Mouse (Mus musculus): ENCODE results near the gene Met.

Met gene

DNA sequence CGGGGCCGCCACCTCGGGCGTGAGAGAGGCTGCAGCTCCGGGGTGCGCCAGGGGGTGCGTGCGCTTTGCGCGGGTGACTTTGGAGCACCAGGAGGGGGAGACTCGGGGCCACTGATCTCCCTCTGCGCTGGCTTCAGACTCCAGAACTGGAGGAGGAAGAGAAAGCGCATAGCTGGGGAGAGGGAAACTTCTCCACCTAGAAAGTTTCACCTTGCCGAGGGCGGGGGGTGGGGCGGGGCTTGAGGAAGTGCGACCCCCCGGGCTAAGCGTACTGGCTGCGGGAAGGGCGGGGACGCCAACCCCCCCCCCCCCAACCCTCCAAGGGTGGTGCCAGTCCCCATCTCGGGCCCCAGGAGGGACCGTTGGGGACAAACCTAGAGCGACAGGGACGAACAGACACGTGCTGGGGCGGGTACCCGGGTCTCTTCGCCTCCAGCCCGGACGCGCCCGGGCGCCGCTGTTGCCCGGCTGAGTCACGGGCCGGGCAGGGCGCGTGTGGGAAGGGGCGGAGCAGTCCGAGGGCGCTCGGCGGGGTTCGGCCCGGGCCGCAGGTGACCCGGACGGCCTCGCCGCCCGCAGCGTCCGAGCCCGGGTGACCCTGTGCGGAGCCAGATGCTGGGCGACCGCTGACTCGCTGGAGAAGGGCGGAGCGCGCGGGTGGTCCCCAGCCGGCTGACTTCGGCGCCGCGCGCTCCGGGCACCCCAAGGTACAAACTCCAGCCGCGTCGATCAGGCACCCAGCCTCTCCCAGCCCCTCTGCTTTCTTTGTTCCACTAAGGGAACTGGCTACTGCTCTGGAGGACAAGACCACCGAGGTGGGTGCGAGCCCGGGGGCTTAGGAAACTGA, at the start of gene Met:
TSS of gene Met (plus strand) at position 367 of the 847 bp plus-strand sequence.
- DNase-seq = peak; percentile 80

DNA sequence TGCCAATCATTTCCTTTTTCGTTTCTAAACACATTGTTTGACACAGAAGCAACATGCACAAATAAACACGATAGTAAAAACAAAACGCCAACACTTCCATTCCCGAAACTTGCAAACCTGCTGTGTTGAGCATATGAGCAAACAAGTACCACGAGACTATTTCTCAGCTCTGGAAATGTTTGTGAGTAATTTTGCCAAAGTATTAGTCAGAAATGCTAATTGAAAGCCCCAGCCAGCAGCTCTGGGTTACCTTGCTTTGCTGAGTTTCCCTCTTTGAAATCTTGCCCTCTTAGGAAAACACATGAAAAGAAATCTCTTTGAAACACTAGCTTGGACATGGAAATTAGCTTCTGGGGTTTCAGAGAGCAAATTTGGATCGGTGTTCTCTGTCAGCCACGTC, 45.4 kb upstream of the Met start:
- DNase-seq = no peak

DNA sequence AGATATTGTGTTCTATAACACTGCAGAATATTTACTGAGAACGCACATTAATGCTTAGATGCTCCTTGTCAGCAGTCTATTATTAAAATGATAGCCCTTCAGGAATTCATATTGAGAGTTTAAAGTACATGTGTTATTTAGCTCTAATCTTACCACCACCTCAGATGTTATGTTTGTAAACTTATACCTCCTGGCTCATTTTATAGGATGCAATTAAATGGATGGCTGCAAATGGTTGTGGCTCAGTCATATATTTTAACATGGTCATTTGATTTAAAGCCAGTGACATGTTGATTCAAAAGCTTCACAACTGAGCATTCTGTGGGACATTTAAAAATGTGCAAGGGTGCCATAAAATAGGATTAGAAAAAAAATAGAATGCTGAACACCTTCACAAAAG, 41.2 kb upstream of the Met start:
- DNase-seq = no peak

DNA sequence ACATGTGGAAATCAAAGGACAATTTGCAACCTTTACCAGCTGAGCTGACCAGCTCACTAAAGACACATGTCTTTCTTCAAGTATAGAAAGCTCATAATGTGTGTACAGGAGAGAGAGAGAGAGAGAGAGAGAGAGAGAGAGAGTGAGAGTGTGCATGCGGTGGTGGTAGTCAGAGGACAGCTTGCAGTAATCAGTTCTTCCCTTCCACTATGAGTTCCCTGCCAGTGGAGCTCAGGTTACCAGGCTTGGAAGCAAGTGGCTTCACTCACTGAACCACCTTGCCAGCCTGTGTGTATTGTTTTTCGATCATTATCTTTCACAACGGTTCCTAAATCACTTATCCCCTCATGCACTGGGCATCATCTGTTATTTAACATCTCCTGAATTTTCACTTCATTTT, 34.6 kb upstream of the Met start:
- no peak for DNase-seq

DNA sequence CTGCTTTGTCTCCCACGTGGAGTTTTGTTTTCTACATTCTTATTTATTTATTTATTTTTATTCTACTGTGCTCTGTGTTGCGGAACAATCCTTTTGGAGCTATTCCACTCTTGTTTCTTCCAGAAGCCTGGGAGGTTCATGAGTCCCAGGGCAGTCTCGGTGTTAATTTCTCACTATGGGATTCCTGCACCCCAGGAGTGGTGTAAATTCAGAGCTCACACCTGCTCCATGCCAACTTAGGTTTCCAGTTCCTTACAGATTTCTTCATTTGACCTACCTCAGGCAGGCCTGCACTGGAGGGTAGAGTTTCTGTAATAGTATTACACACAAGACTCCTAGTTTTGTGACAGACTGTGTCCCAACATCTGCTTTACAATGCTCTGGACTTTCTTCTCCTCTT, 34.0 kb upstream of the Met start:
- no peak for DNase-seq

DNA sequence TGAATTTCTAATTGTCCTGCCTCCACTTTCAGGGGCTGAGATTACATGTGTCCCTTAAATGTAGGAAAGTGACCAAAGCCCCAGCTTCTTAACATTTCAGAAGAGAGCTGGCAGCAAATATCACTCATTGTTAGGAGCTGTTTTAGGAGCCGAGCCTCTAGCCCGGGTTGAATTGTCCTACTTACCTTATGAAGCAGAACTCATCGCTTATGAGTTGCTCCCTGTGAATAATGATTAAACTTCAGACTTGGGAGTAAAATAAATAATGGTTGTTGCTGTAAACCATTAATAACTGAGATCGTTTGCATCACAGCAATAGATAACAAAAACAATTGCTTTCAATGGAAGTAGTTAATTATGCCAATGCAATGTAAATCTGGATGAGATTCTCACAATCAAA, 20.3 kb upstream of the Met start:
- DNase-seq = no peak

DNA sequence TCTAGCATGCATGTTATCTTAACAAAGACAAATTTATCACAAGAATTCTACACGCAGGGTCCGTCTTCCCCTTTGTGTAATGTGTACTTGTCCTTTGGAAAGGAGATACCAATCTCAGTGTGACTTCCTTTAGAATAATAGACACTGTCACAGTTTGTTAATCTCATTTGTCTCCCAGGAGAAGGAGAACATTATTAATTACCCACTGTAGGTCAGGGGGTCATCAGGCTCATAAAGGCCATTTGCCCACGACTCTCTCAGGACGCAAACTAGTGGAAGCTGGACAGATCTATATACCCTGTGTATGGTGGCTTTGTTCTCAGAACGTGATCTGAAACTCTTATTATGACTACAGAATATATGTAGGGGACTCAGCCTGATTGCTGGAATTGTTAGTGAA, 12.3 kb upstream of the Met start:
- DNase-seq = peak; percentile 12

DNA sequence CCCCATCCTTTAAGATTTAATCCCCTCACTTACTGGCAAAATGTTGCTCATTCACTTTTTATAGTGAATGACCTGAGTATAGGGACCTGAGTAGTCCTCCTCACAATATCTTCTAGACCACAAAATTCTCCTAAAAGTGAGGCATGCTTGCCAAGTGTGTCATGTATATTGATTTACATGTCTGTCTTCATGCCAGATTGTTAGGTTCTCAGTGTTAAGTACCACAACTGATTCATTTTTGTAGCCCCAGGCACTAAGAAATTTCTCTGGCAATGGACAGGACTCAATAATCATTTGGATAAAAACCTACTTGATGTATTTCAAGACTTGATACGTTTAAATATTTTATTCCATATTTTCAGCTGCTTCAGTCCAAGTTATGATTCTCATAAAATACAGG, 8.5 kb upstream of the Met start:
- DNase-seq = no peak

DNA sequence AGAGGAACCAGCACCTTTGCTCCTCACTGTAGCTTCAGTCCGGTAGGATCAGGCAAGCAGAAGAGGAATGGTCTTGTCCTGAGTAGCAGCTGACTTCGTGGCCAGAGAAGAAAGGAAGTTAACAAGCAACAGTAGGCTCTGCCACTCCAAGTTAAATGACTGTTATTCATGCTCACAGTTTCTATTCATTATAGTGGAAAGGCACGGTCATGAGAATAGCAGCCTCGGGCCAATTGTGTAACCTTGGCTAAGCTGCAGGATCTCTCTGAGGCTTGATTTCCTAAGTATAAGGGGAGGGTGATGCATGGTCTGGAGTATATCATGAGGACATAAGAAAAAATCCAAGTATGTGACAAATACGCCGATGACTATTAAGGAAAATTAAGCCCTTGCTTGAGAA, 4.0 kb upstream of the Met start:
- DNase-seq = no peak

DNA sequence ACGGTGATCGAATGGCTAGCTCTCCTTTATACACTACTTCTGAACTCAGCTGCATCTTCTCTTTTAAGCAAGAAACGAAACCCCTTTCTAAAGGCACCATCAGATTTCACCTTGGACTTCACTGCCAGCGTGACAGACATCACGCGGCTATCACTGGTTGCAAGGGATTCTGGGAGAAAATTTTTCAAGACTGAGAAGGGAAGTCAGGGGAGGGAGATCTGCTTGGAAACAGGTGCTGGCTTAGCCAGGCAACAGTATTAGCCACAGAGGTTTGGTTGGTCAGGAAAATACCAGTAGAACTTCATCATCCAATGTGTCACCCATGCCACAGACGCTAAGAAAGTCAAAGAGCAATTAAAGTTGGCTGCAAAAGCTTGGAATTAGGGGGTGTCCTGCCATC, 2.2 kb upstream of the Met start:
- no peak for DNase-seq

DNA sequence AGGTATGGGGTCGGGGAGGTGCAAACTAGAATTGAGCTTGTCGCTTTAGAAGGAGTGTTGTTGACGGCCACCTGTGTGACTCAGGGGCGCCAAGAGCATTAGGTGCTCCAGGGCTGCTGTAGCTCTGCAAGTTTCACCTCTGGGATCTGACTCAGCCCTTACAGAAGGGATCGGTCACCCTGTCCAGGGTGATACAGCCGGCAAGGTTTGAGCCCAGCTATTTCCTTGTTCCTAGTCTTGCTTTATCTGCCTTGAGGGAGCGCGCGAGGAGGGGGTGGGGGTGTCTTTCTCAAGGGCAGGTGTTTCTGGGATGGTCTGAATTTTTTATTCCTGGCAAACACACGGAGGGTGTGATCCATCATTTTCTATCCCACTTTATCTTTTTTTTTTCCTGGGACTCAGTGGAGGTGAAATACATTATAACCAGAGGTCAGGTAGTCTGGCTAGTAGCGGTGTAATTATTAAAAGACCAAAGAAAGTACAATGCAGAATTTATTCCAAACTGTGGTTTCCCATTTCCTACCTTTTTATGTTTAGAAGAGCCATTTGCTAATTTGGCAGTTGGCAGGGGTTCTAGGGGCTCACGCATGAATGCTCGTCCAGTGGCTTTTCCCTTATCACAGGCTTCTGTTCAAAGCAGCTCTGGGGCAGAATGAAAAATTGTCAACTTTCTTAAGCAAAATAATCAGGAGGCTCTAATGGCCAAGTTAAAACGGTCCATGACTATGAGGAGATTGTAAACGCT, 853 bp downstream of the Met start:
- no peak for DNase-seq

DNA sequence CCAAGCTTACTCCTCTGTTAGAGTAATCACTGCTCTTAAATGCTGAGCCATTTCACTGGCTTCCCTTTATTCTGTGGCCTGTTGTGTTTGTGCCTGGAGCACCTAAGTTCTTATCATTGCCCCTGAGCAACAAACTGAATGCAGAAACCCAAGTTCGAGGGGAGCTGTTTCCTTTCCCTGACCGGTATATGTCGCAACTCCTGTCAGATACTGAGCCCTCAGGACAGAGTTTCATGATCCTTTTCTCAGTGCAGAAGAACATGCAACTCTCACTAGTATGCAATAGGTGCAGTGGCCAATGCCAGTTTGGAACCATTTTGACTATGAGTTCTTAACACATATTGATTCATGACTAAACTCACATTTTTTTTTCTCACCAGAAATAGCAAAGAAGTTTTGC, 2.9 kb downstream of the Met start:
- no peak for DNase-seq

DNA sequence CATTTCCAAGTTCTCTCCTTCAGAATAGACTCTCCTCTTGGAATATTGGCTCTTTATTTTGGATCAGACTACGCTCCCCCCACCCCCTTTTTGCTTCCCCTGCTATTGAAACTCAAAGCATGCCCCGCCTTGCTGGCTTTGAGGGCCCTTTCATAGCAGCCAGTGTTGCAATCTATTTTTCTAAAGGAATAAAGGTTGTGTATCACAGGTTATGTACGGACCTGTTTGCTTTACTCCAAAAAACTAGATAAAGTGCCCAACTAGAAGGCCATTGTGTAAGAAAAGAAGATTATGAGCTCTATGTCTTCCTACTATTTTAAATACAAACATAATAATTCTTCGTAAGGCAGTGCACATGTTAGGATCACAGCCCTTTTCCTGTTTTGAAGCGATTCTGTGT, 5.4 kb downstream of the Met start:
- DNase-seq = no peak

DNA sequence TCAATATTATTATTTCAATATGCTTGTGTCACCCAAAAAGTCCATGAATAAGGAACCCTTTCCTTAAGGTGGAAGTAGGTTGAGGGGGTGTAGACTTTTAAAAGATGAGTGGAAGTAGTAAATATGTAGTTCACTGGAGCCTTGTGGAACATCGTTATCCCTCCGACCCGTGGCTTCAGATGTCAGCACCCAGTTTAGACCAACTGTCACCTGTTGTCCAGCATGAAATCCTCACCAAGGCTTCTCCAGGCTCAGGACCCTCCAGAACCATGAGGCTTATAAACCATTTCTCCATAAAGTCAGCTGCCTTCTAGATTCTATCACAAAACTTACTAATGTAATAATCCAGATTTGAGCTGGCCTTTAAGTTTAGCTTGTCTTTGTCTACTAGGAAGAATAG, 9.5 kb downstream of the Met start:
- no peak for DNase-seq

DNA sequence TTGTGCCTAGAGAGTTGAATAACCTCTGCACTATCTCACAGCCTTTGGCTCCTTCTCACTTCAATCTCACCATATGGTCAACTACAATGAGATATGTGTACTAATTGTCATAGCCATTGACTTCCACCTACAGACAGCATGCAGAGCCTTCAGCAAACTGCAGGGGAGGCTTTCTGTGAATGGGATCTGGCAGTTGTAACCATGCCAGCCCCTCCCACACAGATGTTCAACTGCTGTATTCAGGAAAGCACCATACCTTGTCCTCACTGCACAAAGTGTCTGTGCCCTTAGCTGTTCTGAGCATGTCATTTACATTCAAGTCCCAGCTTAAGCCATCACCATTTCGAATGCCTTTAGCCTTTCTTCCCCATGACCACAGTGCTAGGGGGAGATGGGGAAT, 14.2 kb downstream of the Met start:
- DNase-seq = no peak

DNA sequence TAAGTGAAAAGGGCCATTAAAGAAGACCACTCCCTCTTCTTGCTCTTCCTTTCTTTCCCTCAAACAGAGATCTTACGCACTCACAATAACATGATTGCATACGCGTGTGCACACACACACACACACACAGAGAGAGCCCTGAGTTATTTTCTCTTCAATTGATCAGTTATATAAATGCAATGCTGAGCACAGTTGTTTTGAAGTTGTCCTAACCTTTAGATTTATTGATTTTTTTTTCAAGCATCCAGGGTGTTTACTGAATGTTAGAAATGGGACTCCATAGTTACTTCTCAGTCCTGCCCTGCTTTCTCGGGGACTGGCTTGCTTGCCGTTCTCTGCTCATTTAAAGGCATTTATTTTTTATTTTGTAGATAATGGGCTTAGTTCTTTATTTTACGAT, 14.7 kb downstream of the Met start:
- DNase-seq = no peak

DNA sequence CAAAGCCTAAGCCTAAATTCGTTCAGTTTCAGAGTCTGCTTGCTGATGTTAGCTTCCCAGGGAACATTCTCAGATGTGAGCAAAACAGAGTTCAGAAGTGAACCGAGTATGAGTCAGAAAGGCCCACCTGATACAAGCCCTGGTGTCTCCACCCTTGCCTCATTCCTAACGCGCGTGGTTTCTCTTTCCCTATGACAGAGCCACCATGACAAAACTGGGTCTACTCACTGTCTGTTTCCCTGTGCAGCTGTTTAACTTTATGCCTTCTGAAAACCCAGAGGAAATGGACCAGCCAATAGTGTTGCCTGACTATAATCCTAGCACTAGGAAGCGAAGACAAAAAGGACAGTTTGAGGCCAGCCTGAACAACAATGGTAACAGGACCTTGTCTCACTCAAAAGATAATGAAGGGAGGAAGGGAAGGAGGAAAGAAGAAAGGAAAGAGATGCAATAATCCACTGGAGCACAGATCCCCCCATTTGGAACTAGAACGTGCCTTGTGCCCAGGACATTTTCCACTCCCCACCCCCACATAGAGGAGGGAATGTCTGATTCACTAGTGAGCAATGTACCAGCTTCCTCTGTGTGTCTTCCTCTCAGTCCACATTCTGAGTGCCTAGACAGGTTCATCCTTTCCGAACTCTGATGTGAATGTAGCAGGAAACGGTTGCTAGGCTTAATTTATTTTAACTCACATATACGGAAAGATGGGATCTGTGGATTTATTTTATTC, 15.4 kb downstream of the Met start:
- no peak for DNase-seq

DNA sequence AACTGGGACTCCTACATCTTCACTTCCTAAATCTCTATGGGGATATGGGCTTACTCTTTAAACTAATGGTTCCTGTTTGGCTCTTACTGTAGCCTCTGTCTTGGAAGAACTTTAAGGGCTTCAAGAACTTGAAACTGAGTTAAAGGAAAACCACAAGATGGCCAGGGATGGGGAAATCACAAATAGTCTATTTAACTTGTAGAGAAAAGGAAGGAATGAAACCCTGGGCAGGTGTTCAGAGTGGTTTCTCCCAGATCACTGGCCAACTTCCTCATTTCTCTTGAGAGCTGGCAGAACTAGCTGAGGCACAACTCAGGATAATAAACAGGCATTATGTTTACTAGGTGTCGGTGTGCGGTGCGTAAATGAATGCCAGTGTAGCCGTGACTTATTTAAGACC, 17.5 kb downstream of the Met start:
- peak; percentile 31 for DNase-seq

DNA sequence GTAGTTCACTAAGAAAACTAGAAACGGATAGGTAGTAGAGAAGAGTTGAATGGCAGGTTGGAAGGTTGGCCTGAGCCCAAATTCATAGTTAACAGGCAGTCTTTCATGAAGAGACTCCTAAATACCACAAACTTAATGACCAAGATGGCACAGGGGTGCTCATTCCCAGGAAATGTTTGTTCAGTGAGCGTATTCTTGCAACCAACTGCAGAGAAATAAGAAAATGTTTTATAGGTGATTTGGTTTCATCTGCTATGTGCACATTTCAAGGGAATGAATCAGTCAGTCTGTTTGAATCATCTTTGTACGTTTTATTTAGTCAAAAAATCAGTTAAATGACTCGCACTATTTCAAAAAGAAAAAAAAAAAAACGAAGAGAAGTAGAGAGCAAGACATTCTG, 21.6 kb downstream of the Met start:
- DNase-seq = no peak

DNA sequence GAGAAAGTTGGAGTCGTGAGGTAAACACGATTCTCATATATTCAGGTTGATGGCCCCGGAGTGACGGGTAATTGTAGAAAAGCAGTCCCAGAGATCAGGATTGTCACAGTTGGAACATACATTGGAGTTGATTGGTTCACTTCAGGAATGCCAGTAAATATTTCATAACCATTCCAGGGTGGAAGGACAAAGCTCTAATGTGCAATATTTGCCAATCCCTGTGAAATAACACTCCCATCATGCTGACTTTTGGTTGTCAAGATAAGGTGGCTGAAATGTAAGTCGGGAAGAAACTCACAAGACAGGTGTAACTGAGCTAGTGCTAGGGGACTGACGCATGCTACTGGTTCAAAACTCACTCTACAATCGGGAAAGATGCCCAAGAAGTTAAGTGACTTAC, 22.2 kb downstream of the Met start:
- no peak for DNase-seq

DNA sequence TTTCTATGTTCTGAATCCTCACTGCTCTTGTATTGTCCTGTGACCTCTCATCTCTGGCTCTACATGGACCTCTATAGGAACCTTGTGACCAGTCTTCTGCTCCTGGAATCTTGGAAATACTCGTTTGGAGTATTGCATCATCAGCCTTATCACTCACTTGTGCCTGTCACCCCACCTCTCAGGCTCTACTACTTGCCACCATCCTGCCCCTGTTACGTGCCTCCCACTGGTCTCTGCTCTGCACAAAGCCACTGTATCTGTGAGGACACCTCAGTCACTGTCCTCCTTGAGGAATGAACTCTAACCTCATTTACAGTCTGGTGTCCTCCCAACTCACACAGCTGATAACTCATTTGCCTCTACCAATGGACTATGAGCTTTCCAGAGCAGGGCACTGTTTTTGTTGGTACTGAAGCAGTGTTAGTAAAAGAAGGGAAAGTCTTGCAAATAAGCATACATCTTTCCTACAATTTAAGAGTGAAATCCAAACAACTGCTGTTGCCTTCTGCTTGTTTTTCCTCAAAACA, 24.8 kb downstream of the Met start:
- no peak for DNase-seq

DNA sequence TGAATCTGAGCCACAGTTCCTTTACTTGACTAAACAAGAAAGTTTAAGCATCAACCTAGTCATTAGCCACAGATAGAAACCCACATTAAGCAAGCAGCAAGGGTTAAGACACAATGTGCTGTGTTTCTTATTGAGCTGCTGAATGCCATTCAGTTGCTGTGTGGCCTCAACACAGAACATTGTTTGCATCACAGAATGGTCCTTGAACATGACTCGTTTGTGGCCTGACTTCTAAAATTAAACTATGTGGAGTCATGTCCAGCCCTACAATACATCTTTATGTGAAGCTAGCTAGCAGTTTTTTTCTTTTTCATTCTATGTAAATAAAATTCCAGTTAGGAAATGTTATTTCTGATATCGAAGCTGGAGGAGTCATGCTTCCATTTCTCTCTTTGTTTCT, 27.2 kb downstream of the Met start:
- DNase-seq = no peak

DNA sequence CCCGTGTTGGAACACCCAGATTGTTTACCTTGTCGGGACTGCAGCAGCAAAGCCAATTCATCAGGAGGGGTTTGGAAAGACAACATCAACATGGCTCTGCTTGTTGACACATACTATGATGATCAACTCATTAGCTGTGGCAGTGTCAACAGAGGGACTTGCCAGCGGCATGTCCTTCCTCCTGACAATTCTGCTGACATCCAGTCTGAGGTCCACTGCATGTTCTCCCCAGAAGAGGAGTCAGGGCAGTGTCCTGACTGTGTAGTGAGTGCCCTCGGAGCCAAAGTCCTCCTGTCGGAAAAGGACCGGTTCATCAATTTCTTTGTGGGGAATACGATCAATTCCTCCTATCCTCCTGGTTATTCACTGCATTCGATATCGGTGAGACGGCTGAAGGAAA, 27.9 kb downstream of the Met start:
- DNase-seq = no peak

DNA sequence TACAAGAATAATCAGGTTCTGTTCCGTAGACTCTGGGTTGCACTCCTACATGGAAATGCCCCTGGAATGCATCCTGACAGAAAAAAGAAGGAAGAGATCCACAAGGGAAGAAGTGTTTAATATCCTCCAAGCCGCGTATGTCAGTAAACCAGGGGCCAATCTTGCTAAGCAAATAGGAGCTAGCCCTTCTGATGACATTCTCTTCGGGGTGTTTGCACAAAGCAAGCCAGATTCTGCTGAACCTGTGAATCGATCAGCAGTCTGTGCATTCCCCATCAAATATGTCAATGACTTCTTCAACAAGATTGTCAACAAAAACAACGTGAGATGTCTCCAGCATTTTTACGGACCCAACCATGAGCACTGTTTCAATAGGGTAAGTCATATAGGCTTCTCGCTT, 28.5 kb downstream of the Met start:
- no peak for DNase-seq

Measured in lung, postnatal 10 days (tissue).